In genomic region chr6:89421503-89421902, GRCm38 (mm10) we compare ENCODE assay signal across 13 mouse cellular contexts. TPM values are rescaled to one million over a fixed set of nuclear protein-coding genes. Genes with fewer than 3 reads are reported as not detected.
DNase-seq lines count a peak whose midpoint lies in the region; TF ChIP-seq lines count a peak whose summit lies in the region.
"Had no signal": no experiment of that assay in that cellular context is flagged by ENCODE, and none has a peak within 500 bp of the region (broad histone marks: within the 10 kb centered on the region; RNA-seq: fewer than 3 reads in every experiment).

No protein-coding gene starts in this region.

- H3K4me1 ChIP-seq in kidney, adult 2 months (ENCODE audit: control insufficient read depth, insufficient read depth, low read length), result no peaks in the 10 kb centered on the region
- H3K4me1 ChIP-seq: kidney, embryonic 15.5 days had no signal

- H3K27me3 ChIP-seq in kidney, adult 2 months (replicated peaks; ENCODE audit: control insufficient read depth, insufficient read depth, low read length), result no peaks in the 10 kb centered on the region
- H3K27me3 ChIP-seq: kidney, embryonic 15.5 days had no signal

- no peak for TF ChIP-seq CTCF in kidney, adult 2 months (conservative IDR thresholded peaks at IDR 0.05; ENCODE audit: insufficient read depth, insufficient read length, low read depth, low read length)

- no peak overlapping the region for H3K4me3 ChIP-seq in kidney, adult 2 months (ENCODE audit: insufficient read depth, low read depth, low read length)
- H3K4me3 ChIP-seq in macrophage (ENCODE audit: inconsistent target), result no peak overlapping the region
- H3K4me3 ChIP-seq: kidney, embryonic 15.5 days; megakaryocyte, embryonic 14.5 days had no signal

- DNase-seq in kidney, adult 2 months, result peak; percentile 18
- DNase-seq in kidney, adult 9 months, result no peak
- DNase-seq in CD8-positive naive resting alpha-beta T cell, adult 2 months (ENCODE audit: low read depth in 2 of 2, low spot score in 2 of 2), result peak; percentile 16 to 29
- DNase-seq in thymus, adult 18-20 months, result peak; percentile 2 to 6
- no peak for DNase-seq in gastrocnemius, postnatal 4 days (ENCODE audit: low spot score in 2 of 2)
- DNase-seq in cerebellum, postnatal 4 days (ENCODE audit: low spot score in 2 of 2), result no peak
- DNase-seq in embryo, embryonic 10 days (ENCODE audit: low spot score), result no peak
- DNase-seq: adrenal gland, adult 8-10 months; cerebellum, postnatal 25 days had no signal

- no peak overlapping the region for H3K27ac ChIP-seq in kidney, adult 2 months (ENCODE audit: insufficient read depth, low read depth, low read length)
- peak overlapping the region; percentile 97 for H3K27ac ChIP-seq in macrophage
- H3K27ac ChIP-seq: kidney, embryonic 15.5 days had no signal

- 89% methylated on average over 6 of the region's 6 CpGs for WGBS in kidney, adult 2 months
- 15% methylated on average over 6 of the region's 6 CpGs for WGBS in macrophage (ENCODE audit: missing documents)

- no peaks in the 10 kb centered on the region for H3K36me3 ChIP-seq in kidney, adult 2 months (ENCODE audit: control insufficient read depth, insufficient read depth, low read length)
- H3K36me3 ChIP-seq in macrophage (ENCODE audit: inconsistent target), result no peaks in the 10 kb centered on the region
- H3K36me3 ChIP-seq: G1E; kidney, embryonic 15.5 days had no signal

- H3K79me2 ChIP-seq in macrophage (ENCODE audit: inconsistent target), result no peaks in the 10 kb centered on the region

- TF ChIP-seq POLR2A in kidney, adult 2 months (IDR thresholded peaks at IDR 0.05; ENCODE audit: low read depth, low read length), result no peak

RNA-seq across cellular contexts. Expression of gene Plxna1, which starts 59.1 kb away (rescaled TPM):
- polyA plus RNA-seq in kidney, adult 2 months (2012; rRNA removed), result 33.1 and 33.2 TPM in 2 replicates
- 100 to 1,000 TPM; 244 to 996 (median 329) TPM for total RNA-seq in macrophage (2018; cell fraction: chromatin; rRNA removed)
- total RNA-seq in macrophage (2018; cell fraction: cytosol; rRNA removed), result 100 to 1,000 TPM; 124 to 243 (median 189) TPM
- total RNA-seq in macrophage (2018; cell fraction: nucleus; rRNA removed), result 100 to 1,000 TPM; 209 to 537 (median 340) TPM
- polyA plus RNA-seq in macrophage (2018), result 66.7 to 104 TPM (median 93.3 TPM) in 3 replicates
- total RNA-seq in gastrocnemius, postnatal 4 days (2021), result 10 to 100 TPM; 47.6 to 48.1 TPM

Comparison
In these comparisons a context has a peak if more than half of its experiments do, and no peak if none do; other contexts are left out.
1. DNase-seq: peak in kidney, adult 2 months (single experiment), CD8-positive naive resting alpha-beta T cell, adult 2 months (2 of 2) and thymus, adult 18-20 months (2 of 2); none in kidney, adult 9 months (single experiment), gastrocnemius, postnatal 4 days (0 of 2), cerebellum, postnatal 4 days (0 of 2) and embryo, embryonic 10 days (single experiment).